Mouse (Mus musculus): ENCODE data around the gene Tnpo2.

The Tnpo2 gene

DNA sequence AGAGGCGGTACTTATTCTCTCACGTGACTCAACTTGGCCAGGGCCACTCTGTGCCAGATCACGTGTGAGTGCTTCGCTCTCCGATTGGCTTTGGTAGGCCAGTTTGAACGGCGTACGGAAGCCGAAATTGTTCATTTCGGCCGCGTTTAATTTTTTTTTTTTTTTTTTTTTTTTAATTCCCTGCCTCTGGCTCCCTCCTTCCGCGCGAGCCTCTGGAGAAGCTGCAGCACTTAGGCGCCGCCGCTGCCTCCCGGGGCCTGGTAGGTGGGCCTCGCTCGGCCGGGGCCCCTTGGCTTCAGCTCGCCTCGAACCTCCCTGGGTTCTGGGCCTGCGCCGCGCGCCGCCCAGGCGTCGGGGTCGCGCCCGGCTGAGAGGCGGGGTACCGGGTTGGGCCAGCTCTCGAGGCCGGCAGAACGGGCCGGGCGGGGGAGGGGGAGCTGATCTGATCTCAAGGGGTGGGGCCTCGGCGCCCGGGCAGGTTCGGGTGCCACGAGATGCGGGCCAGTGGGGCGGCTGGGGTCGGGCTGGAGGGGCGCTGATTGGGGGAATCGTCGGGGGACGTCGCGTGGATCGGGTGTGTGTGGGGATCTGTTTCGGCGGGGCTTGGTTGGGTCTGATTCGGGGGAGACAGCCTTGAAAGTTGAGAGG, at the start of gene Tnpo2:
Gene Tnpo2, plus strand, starts transcription at position 198 of the 648 bp plus-strand sequence.
- in situ Hi-C loops (cut with MboI), result no loop called here

DNA sequence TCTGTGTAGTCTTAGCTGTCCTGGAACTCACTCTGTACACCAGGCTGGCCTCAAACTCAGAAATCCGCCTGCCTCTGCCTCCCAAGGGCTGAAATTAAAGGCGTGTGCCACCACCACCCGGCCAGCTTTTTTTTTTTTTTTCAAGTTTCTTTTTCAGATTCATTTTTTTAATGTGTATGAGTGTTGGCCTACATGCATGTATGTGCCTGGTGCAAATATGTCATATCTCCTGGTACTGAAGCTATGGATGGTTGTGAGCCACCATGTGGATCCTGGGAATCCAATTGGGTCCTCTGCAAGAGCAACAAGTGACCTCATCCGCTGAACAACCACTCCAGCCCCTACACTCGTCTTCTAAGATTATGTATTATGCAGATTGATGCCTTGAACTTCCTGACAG, 49.3 kb upstream of the Tnpo2 start:
- in situ Hi-C loops (cut with MboI), result loop anchor here (10.0 kb wide), 1 partner anchor 1243 kb away; the partner anchor contains the start of gene Adgre5

DNA sequence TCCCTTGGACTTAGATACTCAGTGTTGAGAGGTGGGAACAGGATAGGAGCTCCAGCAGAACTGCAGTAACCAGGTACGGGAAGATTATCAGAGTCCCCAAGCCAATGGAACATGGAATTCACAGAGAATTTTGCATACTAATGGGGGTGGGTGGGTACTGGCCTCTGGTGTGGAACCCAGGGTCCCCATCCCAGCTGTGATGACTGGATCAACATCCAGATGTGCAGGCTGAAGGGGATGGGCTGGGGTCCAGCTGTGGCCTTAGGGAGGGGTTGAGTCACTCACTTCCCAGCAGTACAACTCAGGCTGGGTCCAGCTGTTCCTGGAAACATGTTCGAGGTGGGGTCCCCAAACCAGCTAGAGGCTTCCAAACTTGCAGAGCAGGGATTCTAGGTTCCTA, 48.8 kb upstream of the Tnpo2 start:
- in situ Hi-C loops (cut with MboI), result loop anchor here (10.0 kb wide), 1 partner anchor 1243 kb away; the partner anchor contains the start of gene Adgre5

DNA sequence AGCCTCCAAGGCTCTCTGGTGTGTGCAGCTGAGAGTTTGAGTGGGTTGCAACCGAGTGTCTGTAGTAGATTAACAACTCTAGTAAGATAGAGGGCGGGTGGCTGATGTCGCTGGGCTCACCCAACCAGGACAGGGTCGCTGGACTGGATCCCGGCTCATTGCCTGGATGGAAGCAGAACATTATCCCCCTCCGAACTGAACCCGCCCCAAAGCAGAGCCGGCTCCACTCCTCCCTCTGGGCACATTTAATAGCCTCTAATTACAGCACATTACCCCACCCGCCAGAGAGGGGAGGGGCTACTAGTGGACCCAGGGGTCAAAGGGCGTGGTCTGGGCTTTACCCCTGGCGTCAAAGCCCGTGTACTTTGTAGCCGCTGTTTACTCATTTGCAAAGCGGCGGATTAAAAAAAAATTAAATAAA, 47.4 kb upstream of the Tnpo2 start:
- in situ Hi-C loops (cut with MboI), result loop anchor here (10.0 kb wide), 1 partner anchor 1245 kb away; the partner anchor contains the start of gene Adgre5

DNA sequence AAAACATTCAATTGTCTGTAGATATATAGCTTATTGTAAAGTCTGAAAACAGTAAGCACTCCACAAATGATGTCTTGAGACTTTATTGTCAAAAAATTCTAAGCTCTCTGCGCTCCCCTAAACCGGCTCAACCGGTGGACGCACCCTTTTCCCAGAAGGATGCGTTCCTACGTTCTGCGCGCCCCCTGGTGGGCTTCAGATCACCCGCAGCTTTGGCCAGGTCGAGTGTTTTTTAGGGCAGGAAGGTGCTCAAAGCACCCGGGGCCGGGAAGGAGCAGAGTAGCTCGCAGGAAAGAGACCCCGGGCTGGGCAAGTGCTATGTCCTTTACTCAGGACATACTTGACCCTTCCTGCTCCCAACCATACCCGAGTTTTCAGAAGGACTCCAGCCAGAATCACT, 46.9 kb upstream of the Tnpo2 start:
- in situ Hi-C loops (cut with MboI), result loop anchor here (10.0 kb wide), 1 partner anchor 1245 kb away; the partner anchor contains the start of gene Adgre5

DNA sequence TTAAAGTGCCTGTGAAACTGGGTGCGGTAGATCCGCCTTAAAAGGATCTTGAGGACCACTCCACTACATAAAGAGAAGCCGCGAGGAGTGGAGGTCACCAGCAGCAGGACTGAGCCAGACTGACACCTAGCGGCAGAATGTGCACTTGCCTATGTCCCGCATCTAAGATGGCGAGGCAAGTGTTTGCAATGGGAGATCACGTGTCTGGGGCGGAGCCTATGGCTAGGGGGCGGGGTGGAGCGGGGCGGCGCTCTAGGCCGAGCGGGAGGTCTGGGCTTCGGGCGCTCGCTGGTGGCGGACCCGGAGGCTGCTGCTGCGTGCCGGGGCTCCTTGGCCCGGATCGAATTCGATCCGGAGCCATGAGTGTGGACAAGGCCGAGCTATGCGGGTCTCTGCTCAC, 46.4 kb upstream of the Tnpo2 start, which contains the start of gene Hook2:
Gene Hook2, plus strand, starts transcription at position 255 of the 400 bp plus-strand sequence.
- in situ Hi-C loops (cut with MboI), result no loop called here

DNA sequence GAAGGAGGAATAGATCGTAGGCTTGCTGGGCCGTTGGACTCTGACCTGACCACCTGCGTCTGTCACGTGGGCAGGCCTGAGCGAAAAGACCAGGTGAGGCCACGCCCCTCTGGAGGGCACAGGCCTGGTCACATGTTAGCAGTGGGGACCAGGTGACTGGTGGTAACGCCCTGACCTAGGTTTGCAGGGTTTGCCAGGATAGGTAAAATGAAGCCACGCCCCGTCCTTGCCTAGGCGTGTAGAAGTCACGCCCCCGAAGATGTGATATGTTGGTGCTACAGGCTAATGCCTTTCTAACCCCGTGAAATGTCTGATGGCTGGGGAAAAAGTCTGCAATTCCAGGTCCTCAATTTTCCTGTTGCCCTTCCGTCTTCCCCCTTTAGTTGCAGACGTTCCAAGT, 45.9 kb upstream of the Tnpo2 start:
- in situ Hi-C loops (cut with MboI), result no loop called here

DNA sequence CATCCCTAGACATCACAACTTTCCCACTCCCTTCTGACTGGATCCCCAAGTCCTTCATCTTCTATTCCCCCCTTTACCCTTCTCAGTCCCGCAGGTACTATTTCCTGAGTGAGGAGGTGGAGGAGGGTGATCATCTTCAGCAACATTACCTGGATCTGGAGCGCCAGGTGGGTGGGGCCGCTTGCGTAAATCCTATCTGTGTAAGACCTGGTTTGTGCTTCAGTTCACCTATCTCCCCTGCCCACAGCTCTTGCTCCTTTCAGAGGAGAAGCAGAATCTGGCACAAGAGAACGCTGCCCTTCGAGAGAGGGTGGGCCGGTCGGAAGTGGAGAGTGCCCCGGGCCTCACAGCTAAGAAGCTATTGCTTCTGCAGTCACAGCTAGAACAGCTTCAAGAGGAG, 42.3 kb upstream of the Tnpo2 start:
- in situ Hi-C loops (cut with MboI), result no loop called here

DNA sequence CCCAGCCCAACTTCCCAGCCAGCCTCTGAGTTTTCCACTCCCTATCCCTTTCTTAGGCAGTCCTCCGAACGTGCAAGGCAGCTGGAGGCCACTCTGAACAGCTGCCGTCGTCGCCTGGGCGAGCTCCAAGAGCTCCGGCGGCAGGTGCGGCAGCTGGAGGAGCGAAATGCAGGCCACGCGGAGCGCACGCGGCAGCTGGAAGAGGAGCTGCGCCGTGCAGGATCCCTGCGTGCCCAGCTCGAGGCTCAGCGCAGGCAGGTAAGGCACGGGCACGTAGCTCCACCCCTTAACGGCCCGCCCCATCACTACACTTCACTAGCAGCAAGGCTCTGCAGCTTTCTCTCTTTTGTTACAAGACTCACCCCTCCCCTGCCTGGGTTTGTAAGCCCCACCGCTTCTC, 41.0 kb upstream of the Tnpo2 start:
- in situ Hi-C loops (cut with MboI), result no loop called here

DNA sequence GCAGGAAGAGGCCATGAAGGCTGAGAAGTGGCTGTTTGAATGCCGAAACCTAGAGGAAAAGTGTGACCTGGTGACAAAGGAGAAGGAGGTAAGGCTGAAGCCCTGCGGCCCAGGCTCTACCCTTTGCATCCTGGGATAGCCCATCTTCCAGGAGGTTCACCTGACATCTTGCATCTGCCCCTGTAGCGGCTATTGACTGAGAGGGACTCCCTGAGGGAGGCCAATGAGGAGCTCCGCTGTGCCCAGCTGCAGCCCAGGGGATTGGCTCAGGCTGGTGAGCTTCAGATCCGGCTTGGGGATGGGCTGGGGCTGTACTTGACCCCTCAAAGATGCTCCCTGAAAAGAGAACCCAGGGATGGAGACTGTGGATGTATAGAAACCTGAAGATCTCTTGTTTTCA, 39.7 kb upstream of the Tnpo2 start:
- in situ Hi-C loops (cut with MboI), result no loop called here

DNA sequence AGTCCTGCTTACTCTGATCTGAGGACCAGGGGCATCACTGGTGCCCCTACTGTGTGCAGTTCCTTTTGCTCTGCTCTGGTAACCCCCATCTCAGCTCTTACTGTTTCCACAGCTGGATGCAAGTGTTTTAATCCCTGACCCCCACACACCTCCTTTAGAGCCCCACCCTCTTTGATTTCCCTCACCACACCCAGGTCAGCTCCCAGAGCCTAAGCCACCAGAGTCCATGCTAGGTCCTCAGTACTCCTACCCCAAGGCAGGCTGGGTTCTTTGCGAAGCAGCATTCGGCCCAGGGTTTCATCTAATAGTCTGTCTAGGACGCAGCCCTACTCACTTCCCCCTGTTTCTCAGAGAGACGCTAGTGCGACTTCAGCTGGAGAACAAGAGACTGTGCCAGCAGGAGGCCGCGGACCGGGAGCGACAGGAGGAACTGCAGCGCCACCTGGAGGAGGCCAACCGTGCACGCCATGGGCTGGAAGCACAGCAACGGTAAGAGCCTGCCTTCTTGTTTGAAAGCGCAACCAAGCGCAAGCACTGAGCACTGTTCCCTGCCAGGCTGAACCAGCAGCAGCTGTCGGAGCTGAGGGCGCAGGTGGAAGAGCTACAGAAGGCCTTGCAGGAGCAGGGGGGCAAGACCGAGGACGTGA, 38.9 kb upstream of the Tnpo2 start:
- in situ Hi-C loops (cut with MboI), result no loop called here

DNA sequence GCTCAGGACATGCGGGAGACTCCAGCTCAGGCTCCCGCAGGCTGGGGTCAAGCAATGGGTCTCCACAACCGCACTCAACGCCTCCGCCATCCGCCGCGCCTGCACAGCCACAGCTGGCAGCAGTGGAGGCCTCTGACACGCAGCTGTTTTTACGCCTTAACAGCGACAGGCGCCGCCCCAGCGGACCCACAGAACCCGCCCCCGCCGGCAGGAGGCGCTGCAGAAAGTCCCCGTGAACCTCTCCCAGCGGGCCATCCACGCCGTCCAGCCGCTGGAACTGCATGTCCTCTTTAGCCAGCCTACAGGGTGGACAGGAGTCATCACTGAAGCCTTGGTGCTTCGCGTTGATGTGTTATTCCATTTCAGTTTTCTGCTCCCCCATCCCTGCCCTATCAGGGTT, 29.0 kb upstream of the Tnpo2 start:
- in situ Hi-C loops (cut with MboI), result no loop called here

DNA sequence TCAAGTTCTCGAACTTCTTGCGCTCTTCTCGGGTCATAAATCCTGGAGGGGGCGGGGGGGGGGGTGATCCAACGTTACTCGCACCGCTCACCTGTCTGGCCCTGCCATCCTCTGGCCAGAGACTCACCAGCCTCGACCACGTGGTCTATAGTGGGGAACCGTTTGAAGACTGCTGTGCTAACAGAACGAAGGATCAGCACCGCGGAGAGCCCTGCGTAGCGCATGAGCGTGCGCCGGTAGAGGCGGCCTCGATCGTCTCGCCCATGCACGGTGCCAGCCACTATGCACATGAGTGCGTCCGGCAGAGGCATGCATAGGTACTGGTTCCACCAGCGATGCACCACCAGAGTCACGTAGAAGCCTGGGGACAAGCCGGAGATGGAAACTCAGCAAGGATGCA, 25.5 kb upstream of the Tnpo2 start:
- in situ Hi-C loops (cut with MboI), result no loop called here

DNA sequence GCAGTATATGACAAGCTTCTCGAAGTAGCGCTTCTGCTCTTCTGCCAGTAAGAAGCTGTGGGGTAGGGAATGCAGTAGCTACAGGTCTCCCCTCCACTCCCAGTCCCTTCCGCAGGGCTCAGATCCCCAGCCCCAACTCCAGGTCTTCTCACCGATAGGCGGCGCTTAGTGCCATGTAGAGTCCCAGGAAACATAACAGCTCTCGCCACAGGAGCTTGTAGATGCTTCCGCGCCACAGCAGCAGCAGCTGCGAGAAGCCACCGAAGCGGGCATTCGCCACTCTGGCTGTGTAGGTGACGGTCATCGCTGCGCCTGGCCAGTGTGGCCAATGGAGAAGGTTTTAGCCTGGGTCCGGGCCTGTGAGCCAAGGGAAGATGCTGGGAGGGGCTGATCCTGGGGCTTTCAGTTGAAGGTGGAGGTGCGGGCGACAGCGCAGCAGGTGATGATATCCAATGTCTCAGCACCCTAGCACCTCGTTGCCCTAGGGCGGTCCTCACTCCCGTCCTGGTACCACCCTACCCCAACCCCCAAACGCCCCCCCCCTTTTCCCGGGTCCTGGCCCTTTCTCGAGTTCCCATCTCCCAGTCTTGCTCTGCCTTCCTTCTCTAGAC, 23.4 kb upstream of the Tnpo2 start:
- in situ Hi-C loops (cut with MboI), result no loop called here

DNA sequence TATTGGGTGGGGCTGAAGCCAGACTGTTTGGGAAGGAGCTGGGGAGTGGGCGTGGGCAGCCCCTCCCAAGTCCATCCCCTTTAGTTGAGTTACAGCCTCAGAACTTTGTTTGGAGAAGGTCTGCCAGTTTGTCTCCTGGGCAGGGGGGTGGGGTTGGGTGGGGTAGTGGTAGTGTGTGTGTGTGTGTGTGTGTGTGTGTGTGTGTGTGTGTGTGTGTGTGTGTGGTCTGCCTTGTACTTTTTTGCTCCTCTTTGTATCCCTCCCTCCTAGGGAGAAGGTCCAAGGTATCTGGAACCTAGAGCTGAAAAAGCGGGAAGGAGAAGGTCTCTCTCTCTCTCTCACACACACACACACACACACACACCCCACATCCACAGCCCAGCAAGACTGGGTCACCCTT, 22.3 kb upstream of the Tnpo2 start, which contains the start of gene Best2:
Gene Best2, minus strand, starts transcription at position 101 of the 400 bp plus-strand sequence.
- in situ Hi-C loops (cut with MboI), result no loop called here

DNA sequence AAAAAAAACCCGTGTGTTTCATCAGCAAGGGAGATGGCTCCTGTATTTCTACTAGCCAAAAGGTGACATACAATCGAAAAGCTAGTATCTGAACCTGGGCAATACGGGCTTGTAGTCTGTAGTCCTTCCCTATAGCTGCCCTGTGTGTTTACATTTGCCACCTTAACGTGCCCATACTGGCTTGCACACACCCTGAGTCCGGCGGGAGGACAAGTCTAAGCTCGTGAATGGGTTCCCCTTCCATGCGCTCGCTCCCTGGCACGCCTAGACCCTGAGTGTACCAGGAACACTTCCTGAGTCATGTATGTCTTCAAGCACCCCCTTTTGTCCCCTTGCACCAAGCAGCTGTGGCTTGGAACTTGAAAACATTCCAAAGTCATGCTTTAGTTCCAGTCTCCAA, 20.0 kb upstream of the Tnpo2 start:
- in situ Hi-C loops (cut with MboI), result no loop called here

DNA sequence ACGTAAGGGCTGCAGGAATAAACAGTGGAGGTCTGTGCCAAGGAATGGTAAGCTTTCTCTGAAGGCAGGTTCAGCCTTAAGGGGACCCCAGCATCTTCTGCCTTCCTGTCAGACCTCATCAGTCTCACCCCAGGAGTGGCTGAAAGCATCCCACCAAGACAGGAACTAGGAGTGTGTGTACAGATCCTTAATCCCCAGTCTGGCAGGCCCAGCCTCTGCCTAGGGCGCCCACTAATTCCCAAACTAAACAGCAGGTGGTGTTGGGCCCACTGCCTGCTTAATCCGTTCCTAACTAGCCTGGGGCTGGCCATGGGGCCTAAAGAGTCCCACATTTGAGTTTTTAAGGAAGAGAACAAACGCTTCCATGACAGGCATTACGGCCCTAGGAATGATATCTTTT, 19.5 kb upstream of the Tnpo2 start:
- in situ Hi-C loops (cut with MboI), result no loop called here

DNA sequence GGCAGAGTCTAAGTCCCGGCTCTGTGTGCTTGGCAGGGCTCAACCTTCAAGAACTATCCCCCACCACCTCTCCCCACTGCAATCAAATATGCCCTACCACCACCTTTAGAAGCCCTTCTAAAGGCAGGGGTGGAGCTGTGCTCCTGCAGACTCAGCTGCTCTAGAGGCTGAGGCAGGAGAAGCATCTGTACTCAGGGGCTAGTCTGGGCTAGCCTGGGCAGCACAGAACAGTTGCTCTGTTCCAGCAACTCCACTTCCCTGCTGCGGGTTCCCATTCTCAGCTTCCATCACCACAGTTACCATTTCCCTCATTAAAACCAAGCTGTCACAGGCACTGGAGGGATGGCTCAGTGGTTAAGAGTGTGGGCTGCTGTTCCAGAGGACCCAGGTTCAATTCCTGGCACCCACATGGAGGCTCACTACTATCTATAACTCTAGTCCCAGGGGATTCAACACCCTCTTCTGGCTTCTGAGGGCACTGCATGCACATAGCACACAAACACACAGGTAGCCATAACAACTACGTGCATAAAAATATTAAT, 15.1 kb upstream of the Tnpo2 start:
- in situ Hi-C loops (cut with MboI), result no loop called here

DNA sequence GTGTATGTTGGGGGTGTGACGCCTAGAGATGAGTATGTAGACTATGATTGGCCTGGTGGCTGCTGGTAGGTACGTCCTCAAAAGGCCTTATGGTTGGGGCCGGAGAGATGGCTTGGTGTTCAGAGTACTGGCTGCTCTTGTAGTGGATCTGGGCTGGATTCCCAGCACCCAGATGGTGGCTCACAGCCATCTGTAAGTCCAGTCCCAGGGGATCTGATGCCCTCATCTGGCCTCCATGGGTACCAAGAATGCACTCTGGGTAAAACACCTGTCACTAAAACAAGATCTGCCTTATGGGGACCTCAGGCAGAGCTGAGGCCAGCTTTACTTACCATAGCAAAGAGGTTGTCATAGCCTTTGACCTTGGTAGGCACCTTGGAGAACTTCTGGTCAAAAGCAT, 12.9 kb upstream of the Tnpo2 start:
- in situ Hi-C loops (cut with MboI), result no loop called here

DNA sequence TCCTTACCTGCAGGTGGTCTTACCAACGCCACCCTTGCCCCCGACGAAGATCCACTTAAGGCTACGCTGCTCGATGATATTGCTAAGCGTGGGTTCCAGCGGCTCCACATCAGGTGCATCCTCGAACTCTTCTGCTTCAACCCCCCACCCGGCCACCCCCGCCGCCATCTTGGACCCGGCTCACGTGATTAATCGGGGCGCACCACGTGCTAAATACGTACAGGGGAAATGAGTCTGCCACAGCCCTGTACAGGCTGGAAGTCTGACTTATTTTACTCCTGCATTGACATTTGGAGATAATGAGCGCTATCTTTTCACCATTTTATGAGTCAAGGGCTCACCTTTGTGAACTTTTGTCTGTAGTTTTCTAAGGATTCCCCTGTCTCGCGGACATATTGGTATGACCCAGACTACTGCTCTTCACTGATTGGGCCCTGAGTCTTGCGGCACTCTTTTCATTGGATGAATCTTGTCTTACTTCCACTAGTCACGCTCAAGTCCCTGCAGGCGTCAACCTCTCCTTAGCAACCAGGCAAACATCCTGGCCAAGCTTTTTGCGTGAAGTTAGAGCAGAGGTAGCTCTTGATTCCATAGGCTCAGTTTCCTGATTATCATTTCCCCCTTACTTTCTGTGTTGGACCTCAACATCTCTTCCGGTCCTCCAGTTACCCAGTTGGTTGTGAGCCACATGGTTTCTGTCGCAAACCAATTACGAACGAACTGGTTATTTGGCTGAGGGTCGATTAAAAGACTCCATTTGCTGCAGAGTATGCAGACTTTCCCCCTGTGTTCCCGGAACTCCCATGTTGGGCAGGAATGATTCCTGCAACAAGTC, 11.4 kb upstream of the Tnpo2 start, which contains the start of gene Asna1:
Gene Asna1, minus strand, starts transcription at position 184 of the 835 bp plus-strand sequence.
- in situ Hi-C loops (cut with MboI), result no loop called here

DNA sequence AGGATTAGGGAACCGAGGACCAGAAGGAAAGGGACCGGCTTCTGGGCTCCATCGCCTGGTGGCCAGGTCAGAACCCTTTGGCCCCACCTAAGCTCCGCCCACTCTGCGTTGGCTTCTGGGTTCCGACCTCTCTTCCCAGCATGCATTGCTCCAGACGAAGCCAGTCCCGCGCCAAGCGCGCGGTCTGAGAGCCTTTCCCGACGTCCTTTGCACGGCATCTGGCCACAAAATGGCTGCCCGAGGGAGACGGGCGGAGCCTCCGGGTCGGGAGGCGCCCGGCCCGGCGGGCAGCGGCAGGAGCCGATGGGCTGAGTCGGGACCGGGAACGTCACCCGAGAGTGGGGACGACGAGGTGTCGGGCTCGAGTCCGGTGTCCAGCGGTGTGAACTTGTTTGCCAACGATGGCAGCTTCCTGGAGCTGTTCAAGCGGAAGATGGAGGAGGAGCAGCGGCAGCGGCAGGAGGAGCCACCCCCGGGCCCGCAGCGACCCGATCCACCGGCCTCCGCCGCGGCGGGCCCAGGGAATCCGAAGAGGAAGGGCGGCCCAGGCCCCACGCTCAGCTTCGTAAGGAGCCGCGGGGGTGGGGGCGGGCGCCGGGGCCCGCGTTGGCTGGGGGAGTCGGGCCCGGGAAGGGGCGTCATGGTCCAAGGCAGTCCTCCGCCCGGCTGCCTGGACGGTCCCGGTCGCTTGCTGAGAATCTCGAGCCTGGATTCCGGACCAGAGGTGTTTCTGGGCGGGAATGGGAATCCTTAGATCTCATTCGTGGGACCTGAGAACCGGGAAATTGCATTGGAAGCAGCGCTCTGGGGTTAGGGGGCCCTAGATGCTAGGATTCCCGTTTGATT, 9.8 kb upstream of the Tnpo2 start, which contains the start of gene Trir:
Gene Trir, plus strand, starts transcription at position 154 of the 846 bp plus-strand sequence.
- in situ Hi-C loops (cut with MboI), result no loop called here

All from mature B cell (primary cell).